Mouse (Mus musculus) embryonic fibroblast, embryonic 13.5 days (primary cell): ENCODE measurements around the gene Etfa.

Source experiments
- CTCF ChIP-seq: IDR thresholded peaks from 2 replicates; pipeline ENCODE4 v1.5.1; 2011; ENCODE audit warnings: mild to moderate bottlenecking, control low read depth, low read length, moderate library complexity, borderline replicate concordance; ENCODE audit not compliant: insufficient read depth
- POLR2A ChIP-seq: IDR thresholded peaks from 2 replicates; pipeline ENCODE4 v1.6.1; 2011; ENCODE audit warnings: low read depth, mild to moderate bottlenecking, control low read depth, low read length, moderate library complexity

DNA sequence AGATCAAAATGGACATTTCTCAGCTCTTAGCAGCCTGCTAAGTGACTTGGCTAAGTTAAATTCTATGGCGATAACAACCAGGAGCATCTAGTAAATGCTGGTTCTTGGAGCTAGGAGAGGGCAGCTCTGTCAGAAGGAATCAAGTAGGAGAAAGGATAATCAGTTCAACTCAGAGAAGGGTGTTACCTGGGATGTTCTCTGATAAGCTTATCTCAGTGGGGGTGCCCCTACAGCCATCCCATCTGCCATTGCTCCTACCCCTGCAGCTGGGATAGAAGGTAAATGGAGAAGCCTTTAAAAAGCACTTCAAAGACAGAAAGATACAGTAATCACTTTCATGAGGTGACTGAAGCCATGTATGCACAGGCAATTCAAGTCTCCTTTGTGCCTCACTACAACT is 59.1 kb downstream of the Etfa start:
- no peak for TF ChIP-seq POLR2A
- no peak for TF ChIP-seq CTCF
